Mouse (Mus musculus): ENCODE data around the gene Slc16a7. TPM values are rescaled to one million over a fixed set of nuclear protein-coding genes. Genes with fewer than 3 reads are reported as not detected.

The Slc16a7 gene
- total RNA-seq, 2 experiments from 2014 or later = 7.8 to 12.8 TPM

GRCm38 (mm10) chr10:125324871-125325565 is 64.2 kb downstream of the Slc16a7 start:
- DNase-seq (ENCODE audit: low spot score in 2 of 2) = no peak

- no peak for DNase-seq (ENCODE audit: low spot score in 2 of 2)
These were observed 65.0 kb downstream of the Slc16a7 start for GRCm38 (mm10) chr10:125324149-125324834.

DNA sequence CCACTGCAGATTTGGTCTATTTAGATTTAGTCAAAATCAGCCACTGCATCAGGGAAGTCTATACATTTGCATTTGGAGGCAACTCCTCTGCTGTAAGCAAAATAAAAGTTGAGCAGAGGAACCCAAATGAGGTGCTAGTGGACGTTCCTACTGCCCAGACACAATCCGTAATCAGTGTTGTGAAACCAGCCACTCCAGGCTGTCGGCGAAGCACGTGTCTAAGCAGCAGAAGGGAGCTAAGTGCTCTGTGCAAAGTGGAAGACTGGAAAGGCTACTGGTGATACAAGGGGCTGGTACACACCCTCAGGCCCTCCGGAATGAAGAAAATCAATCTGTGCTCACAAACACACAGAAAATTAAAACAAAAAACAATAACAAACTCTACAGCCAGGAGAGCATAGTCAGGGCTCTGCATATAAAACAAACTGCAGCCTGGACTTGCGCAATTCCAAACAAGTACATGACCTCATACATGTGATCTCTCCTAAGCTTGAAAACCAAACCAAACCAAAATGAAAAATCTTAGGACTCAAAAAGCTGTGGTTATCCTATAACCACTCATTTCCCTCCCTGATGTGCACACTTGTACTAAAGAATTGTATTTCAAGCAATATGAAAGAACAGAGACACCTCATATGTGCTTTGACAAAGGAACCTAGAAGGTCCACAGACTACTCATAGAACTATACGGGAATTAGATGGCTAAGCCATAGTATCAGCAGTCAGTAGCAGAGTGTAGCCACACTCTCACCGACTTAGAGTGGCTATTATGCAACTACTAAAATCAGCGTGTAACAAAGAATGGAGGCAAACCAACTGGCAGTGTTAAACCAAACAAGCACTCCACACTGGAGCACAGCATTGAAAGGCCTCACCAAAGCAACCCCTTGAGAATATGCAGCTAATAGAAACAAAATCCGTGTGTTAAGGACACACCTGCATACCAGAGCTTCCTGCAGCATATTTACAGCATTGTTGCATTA is 67.5 kb downstream of the Slc16a7 start:
- no peak for DNase-seq (ENCODE audit: low spot score in 2 of 2)

GRCm38 (mm10) chr10:125317317-125317716 is 71.9 kb downstream of the Slc16a7 start:
- DNase-seq (ENCODE audit: low spot score in 2 of 2) = no peak

DNA sequence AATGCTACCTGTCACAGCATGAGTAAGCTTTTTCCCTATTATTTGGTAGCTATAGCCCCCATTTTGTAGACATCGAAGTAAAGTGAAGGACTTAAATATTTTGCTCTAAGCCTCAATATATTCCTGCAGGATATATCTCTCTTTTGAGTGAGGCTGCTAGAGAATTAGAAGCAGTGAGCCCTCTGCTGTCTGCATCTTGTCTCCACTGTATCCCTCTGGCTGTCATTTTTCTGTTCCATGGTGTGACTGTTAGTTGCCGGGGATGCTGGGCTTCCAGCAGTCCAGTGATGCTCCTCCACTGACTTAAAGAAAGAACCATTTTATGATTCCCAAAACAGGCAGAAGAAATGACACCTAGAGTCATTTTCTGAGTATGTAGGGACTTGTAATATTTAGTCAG is 78.4 kb downstream of the Slc16a7 start:
- no peak for DNase-seq (ENCODE audit: low spot score in 2 of 2)

- peak; percentile 5 to 22 for DNase-seq (ENCODE audit: low spot score in 2 of 2)
These were observed 91.2 kb downstream of the Slc16a7 start for GRCm38 (mm10) chr10:125298036-125298435.

DNA sequence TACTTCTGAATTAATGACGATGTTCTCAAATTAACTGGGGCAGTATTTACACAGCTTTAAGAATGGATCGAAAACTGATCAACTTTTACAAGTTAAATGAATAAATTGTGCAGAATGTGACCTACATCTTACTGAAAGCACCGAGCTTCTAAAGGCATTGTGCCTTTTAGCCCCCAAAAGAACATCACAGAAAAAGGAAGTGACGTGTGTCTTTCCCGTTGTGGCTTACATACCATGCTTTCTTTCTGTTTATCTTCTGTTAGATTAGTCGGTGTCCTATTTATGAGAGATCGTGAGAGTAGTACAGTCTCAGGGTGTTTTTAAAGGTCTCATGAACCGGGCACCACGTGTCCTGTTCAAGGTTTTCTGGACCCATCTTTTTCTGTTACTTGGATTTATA is 98.9 kb downstream of the Slc16a7 start:
- no peak for DNase-seq (ENCODE audit: low spot score in 2 of 2)

DNA sequence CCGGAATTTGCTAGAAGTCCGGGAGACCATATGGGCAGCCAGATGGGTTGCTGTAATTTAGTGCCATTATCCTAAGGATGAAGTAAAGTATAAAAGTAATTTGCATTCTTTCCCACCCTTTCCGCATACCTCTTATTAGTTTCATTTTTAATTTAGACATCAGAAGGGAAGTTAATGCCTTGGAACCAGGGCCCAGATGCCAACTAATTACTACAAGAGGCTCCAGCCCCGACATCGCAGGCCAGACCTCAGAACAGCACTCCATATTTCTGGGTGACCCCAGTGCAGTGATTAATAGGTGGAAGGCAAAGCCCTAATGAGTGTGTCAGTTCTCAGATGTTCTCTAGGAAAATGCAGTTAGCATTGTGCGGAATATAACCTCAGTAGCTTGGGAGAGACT is 100.7 kb downstream of the Slc16a7 start:
- DNase-seq (ENCODE audit: low spot score in 2 of 2) = no peak

DNA sequence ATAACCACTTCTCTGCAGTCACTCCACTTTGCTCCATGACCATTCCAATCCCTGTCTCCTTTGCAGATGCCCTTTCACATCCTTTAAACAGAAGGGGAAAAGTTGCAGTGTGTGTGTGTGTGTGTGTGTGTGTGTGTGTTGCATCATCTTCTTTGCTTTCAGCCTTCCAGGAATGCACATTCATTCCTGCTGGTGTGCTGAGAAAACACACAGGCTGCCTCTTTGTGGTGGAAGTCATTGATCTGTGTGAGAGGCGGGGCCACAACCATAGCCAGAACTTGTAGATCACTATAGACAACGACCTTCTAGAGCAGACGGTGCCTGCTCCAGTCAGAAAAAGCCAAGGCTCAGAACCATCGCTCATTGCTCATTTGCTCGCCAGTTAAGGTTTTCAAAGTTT is 103.9 kb downstream of the Slc16a7 start:
- DNase-seq (ENCODE audit: low spot score in 2 of 2) = no peak

GRCm38 (mm10) chr10:125275149-125275848 is 114.0 kb downstream of the Slc16a7 start:
- no peak for DNase-seq (ENCODE audit: low spot score in 2 of 2)

GRCm38 (mm10) chr10:125274519-125275148 is 114.6 kb downstream of the Slc16a7 start:
- DNase-seq (ENCODE audit: low spot score in 2 of 2) = no peak

DNA sequence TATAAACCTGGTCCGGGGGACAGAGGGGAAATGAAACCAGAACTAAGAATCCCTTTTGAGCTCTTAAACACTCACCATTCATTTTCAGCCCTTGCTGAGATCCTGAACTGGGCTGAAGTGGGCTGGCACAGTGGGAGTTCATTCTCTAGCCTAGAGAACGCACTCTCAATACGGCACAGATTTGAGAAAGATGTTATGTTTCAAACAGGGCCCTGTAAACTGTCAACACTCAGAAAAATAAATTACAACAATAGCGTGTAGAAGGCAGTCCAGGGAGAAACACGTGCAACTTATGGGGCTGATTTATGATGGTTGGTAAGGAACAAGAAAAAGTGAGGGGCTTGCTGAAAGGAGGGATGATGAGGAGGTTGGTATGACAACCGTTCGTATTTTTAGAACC is 115.5 kb downstream of the Slc16a7 start:
- DNase-seq (ENCODE audit: low spot score in 2 of 2) = no peak

DNA sequence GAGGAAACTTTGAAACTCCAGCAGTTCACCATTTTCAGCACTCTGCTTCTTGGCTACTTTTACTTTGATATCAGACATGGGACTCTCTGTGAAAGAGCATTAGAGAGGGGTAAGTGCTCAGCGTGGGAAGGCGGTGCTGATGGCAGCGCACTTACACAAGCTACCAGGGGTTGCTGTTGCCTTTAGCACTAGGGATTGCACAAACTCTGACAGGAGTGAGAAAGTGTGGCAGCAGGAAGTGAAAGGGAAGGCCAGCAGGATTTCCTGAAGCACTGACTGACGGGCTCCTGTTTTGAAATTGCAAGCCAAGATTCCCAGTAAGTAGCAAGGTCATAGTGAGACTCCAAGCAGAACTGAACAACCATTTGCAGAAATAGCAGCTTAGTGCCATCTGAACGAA is 117.8 kb downstream of the Slc16a7 start:
- DNase-seq (ENCODE audit: low spot score in 2 of 2) = no peak

DNA sequence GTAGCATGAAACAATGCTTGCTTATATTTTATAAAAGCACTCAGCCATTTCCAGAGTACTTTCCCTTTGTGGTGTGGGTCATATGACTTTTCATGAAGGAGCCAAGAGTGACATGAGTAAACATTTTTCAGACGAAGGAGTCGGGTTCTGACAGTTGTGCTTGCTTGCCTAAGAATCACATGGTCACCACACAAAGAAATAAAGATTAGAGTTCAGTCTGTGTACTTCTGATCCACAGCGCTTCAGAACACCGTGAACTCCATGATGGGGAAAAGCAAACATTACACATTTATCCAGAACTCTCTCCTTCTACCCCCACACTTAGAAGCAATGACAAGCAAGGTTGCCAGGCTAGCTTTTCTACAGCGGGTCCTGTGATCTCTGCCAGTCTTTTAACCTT is 119.0 kb downstream of the Slc16a7 start:
- DNase-seq (ENCODE audit: low spot score in 2 of 2) = no peak

DNA sequence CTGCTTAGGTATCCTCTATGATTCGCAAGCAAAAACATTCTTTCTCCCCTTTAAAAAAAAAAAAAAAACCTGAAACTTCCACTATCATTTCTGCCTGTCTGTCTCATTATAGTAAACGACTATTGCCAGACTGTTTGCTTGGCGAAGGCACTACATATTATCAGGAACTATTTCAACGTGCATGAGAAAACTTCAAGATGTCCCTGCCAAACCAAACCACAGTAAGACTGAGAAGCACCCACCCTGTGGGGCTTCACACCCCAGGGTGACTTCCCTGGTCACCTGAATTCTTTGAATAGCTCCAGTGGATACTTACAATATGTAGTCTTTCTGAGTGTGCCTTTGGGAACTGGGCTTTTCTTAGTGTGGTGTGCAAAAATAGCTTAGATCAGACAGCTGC is 122.9 kb downstream of the Slc16a7 start:
- DNase-seq (ENCODE audit: low spot score in 2 of 2) = no peak

DNA sequence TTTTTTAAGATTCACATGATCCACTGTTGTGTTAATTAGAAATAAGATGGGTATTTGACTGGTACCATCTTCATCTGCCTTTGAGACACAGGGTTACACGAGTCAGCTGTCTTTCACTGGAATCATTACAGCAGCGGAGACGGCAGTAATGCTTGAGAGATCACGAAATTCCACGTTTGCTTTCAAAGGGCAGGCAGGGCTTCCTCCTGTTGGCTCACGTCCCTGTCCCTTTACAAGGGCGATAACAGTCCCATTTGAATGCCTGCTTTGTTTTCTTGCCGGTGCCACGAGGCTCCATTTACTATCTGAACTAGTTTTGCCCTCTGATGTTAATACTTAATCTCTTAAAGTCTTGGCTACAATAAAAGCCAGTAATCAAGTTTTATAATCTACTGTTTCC is 123.4 kb downstream of the Slc16a7 start:
- DNase-seq (ENCODE audit: low spot score in 2 of 2) = no peak

DNA sequence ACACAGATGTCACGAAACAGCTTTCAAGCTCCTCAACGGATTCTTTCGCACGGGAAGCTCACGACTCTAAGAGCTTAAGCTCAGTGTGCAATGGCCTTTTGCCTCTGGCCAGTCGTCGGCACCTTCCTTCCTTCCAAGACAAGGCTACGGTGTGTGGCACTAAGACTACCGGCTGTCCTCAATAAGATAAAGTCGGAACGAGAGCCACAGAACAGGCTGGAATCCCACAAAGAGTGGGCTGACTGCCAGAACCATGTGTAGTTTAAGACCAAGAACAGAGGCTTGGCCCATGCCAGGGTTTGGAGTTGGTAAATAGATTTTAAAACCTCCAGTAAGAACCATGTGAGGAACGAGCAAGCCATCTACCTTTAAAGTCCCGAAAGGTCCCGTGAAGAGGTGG is 123.8 kb downstream of the Slc16a7 start:
- no peak for DNase-seq (ENCODE audit: low spot score in 2 of 2)

DNA sequence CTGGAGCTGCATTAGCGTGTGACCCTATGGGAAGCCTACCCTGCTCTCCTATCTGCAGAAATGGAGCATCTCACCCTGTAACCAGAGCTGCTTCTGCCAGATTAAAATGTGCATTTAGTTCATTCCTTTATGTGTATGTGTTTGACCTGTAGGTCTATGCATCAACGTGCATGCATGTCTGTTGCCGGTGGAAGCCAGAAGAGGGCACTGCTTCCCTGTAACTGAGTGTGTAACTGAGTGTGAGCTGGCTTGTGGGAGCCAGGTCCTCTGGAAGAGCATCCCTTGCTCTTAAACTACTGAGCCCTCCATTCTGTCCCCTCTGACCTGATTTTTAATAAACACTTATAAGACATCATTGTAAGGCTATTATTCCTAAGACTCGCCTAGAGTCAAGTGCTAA is 124.3 kb downstream of the Slc16a7 start:
- peak; percentile 36 to 54 for DNase-seq (ENCODE audit: low spot score in 2 of 2)

DNA sequence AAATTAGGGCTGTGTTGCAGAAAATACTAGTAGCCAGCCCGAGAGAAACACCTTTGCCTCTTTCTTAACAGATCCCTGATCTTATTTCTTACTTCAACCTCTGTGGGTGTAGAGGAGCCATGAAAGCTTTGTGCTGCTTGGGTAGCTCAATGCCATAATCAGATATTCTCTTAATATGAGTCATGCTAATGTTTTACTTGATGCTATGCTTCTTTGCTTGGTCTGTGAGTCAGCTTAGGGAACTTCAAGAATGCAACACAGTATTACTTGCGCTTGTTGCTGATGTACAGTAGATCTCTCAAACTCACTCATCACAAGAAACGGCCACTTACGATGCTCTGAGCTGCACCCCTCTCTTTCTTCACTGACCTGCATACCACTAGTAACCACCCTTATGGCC is 133.4 kb downstream of the Slc16a7 start:
- DNase-seq (ENCODE audit: low spot score in 2 of 2) = no peak

GRCm38 (mm10) chr10:125214536-125214935 is 174.7 kb downstream of the Slc16a7 start:
- DNase-seq (ENCODE audit: low spot score in 2 of 2) = no peak

- DNase-seq (ENCODE audit: low spot score in 2 of 2) = no peak
These were observed 175.5 kb downstream of the Slc16a7 start for GRCm38 (mm10) chr10:125213805-125214204.
